Mouse (Mus musculus) CH12.LX (cell line): ENCODE data around the gene Nprl3.

Source experiments
- CTCF ChIP-seq, 2 experiments: IDR thresholded peaks in 1 of 2; conservative IDR thresholded peaks in 1 of 2; 2 replicates each; pipeline ENCODE4 v1.5.1; 2011 to 2012; ENCODE audit warnings: low read depth in 2 of 2, low read length in 2 of 2, improper control_type of control experiment in 1 of 2, inconsistent platforms in 1 of 2, mild to moderate bottlenecking in 1 of 2, moderate library complexity in 1 of 2
- EP300 ChIP-seq: IDR thresholded peaks from 2 replicates; pipeline ENCODE4 v1.6.1; 2011; ENCODE audit warnings: low read length, improper control_type of control experiment
- NELFE ChIP-seq: IDR thresholded peaks from 2 replicates; pipeline ENCODE4 v1.6.1; 2011; ENCODE audit warnings: low read depth, low read length, improper control_type of control experiment
- POLR2A ChIP-seq: IDR thresholded peaks from 2 replicates; pipeline ENCODE4 v1.6.1; 2011; ENCODE audit warnings: low read depth, mild to moderate bottlenecking, improper control_type of control experiment, low read length
- POLR2AphosphoS2 ChIP-seq: IDR thresholded peaks from 2 replicates; pipeline ENCODE4 v1.6.1; 2011; ENCODE audit warnings: low read depth, low read length, improper control_type of control experiment
- RCOR1 ChIP-seq: conservative IDR thresholded peaks from 2 replicates; pipeline ENCODE4 v1.6.1; 2012; ENCODE audit warnings: low read depth, mild to moderate bottlenecking, inconsistent platforms, low read length, improper control_type of control experiment
- USF1 ChIP-seq: IDR thresholded peaks from 2 replicates; pipeline ENCODE4 v1.6.1; 2014; ENCODE audit warnings: low read depth, mild to moderate bottlenecking, inconsistent platforms, low read length, improper control_type of control experiment
- ZKSCAN1 ChIP-seq: IDR thresholded peaks from 2 replicates; pipeline ENCODE4 v1.6.1; 2012; ENCODE audit warnings: low read depth, inconsistent platforms, low read length, improper control_type of control experiment, borderline replicate concordance
- ZMIZ1 ChIP-seq: IDR thresholded peaks from 2 replicates; pipeline ENCODE4 v1.6.1; 2012; ENCODE audit warnings: low read depth, mild to moderate bottlenecking, inconsistent platforms, low read length, improper control_type of control experiment

- no peak for TF ChIP-seq NELFE
- no peak for TF ChIP-seq CTCF (conservative IDR thresholded peaks at IDR 0.05 in 1 of 2, IDR thresholded peaks at IDR 0.05 in 1 of 2; ENCODE audit: low read depth in 2 of 2, low read length in 2 of 2)
- no peak for TF ChIP-seq RCOR1
- no peak for TF ChIP-seq EP300
- no peak for TF ChIP-seq POLR2A
- no peak for TF ChIP-seq ZKSCAN1
- TF ChIP-seq USF1: no peak
- no peak for TF ChIP-seq POLR2AphosphoS2
- TF ChIP-seq ZMIZ1: no peak
Measured at GRCm38 (mm10) chr11:32190603-32191110, 76.8 kb downstream of the Nprl3 start.
